Mouse (Mus musculus) right cerebral cortex, postnatal 14 days (tissue): ENCODE measurements around the gene Sgca.

Source experiments
- DNase-seq: peaks from one replicate; pipeline ENCODE4 v3.0.0; 2022

Sgca gene

GRCm38 (mm10) chr11:95001058-95001457, 24.9 kb upstream of the Sgca start:
- peak; percentile 62 for DNase-seq

GRCm38 (mm10) chr11:95000548-95000947, 24.4 kb upstream of the Sgca start:
- DNase-seq = no peak

GRCm38 (mm10) chr11:95000128-95000527, 24.0 kb upstream of the Sgca start:
- no peak for DNase-seq

DNA sequence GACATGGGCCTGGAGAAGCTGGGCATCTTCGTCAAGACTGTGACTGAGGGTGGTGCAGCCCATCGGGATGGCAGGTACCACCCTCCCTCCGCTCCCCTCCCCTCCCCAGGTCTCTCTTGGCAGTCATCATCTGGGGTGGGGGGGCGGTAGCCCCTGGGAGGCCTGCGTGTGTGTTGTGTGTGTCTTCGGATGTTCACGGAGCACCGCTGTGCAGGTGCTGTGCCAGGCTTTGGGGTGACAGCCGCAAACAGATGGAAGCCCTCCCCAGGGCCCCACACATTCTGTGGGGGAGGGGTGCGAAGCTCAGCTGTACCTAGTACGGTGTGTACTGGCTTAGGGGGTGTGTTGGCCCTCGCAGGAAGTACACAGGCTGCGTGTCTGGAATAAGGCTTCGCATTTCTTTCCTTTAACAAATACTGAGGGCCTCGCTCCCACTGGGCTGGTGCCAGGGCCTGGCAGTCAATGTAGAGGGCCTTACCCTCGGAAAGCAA, 22.0 kb upstream of the Sgca start:
- DNase-seq = no peak

- DNase-seq = no peak
These were observed 21.5 kb upstream of the Sgca start for GRCm38 (mm10) chr11:94997596-94997995.

GRCm38 (mm10) chr11:94996984-94997383, 20.9 kb upstream of the Sgca start:
- no peak for DNase-seq

DNA sequence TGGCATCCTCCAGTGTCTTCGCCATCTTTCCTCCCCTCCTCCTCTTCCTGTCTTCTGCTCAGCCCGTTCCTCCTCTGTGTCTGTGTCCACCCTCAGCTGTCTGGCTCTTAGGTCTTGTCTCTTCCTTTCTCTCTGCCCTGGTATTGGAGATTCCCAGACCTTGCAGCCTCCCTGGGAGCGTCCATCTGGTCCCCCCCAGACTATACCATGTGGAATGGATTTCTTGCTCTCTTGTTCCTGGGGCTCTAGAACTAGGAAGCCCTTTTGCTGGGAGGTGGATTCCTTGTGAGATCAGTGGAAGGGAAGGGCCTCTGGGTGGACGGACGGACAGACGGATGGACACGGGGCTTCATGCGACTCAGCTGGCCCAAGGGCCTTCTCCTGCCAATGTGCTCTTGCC, 20.0 kb upstream of the Sgca start:
- DNase-seq = no peak

- no peak for DNase-seq
These were observed 19.0 kb upstream of the Sgca start for GRCm38 (mm10) chr11:94994947-94995772.

DNA sequence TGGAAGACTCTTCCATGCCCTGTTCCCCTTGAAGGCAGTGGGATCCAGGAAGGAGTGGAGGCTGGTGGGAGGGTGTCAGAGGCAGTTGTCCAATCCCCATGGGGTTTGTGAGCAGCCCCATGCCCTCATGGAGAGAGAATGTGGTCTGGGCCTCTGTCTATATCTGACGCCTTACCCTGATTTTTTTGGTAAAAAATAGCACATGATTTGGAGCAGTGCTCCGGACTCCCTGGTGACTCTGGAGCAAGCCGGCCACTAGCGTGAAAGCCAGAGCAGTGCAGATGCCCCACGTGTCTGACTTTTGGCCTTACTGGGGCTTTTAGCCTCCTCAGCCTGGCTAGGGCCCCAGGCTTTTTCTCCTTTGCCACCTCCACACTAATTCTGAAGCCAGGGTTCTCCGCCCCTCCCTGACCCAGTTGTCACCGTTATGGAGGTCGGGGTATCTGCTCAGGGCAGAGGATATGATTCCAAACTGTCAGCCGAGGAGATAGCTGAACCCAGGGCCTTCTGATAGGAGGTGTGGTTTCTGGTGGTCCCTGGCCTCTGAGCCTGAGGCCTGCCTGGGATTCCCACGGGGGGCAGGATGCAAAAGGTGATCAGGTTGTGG, 18.2 kb upstream of the Sgca start:
- DNase-seq = no peak

DNA sequence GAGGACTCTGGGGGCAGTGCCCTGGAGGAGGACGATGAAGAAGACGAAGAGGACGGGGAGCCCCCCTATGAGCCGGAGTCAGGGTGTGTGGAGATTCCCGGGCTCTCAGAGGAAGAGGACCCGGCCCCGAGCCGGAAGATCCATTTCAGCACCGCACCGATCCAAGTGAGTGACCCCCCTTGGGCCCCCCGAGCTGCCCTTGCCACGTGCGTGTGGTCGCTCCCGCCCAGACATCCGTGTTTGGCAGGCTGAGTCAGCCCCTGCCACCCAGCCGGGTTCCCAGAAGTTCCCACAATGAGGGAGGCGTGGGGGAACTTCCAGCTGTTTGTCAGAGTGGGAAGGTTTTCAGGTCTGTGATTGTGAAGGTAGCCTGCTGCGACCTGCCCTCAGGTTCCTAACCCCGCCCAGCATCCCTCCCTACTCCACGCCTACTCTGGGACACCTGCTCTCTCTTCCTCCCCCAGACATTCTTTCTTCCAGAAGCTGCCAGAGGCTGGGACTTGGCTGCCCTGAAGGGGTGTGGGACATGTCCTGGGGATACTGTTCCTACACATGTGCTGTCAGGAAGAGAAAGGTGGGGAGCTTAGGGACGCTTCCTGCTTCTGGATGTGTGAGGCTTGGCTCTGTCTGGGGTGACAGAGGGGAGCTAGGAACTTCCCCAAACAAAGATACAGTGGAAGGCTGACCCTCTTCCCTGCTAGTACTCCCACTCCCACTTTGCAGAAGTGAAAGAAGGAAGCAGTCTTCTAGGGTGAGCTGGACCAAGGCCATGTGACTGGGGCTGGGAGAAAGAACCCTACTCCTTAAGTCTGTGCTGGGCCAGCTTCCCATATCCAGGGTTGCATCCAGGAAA, 16.9 kb upstream of the Sgca start:
- DNase-seq = no peak

GRCm38 (mm10) chr11:94992480-94992753, 16.3 kb upstream of the Sgca start:
- no peak for DNase-seq

DNA sequence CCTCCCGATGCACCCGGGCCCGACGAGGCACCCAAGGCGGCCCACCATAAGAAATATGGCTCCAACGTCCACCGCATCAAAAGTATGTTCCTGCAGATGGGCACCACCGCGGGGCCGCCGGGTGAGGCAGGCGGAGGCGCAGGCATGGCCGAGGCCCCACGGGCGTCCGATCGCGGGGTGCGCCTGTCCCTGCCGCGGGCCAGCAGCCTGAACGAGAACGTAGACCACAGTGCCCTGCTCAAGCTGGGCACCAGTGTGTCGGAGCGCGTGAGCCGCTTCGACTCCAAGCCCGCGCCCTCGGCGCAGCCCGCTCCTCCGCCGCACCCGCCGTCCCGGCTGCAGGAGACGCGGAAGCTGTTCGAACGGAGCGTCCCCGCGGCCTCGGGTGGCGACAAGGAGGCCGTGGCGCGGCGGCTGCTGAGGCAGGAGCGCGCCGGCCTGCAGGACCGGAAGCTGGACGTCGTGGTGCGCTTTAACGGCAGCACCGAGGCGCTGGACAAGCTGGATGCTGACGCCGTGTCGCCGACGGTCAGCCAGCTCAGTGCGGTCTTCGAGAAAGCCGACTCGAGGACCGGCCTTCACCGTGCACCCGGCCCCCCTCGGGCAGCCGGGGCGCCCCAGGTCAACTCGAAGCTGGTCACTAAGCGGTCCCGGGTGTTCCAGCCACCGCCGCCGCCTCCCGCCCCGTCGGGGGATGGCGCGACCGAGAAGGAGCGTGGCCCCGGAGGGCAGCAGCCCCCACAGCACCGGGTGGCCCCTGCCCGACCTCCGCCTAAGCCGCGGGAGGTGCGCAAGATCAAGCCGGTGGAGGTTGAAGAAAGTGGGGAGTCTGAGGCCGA, 15.7 kb upstream of the Sgca start:
- DNase-seq = no peak

DNA sequence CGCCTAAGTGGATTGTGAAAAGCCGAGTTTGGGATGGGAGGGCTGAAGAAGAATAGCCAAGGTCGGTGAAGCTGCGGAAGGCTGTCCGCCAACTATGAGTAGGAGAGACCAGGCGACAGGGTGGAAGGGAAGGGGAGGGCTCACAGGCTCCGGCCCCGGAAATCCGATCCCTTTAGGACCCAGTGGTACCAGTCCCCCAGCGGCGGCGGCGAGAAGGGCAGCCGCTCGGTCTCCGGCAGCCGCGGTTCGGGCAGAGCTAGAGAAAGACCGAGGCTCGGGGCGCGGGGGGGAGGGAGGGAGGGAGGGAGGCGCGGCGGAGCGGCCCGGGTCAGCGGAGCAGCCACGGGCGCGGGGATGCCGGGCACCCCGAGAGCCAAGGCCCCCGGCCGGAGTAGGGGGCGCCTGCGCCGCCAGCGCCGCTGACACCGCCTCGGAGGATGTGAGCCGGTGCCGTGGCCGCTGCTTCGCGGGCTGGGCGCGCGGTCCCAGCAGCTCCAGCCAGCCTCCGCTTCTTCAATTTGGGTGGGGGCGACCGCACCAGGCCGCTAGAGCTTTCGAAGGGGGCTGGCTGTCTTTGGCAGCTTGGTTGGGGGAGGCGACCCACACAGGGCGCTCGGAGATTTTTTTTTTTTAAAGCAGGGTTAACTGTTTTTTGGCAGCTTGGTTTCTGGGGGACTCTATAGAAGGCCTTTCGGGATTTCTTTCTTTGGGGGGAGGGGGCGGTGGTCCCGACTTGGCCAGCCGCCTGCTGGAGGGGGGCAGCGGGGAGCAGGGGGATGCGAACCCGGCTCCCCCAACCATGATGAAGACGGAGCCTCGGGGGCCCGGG, 14.8 kb upstream of the Sgca start, which contains the start of gene Ppp1r9b:
TSS of gene Ppp1r9b (plus strand) at position 287 of the 829 bp plus-strand sequence.
- DNase-seq = peak; percentile 93

- DNase-seq = no peak
These were observed 14.1 kb upstream of the Sgca start for GRCm38 (mm10) chr11:94990102-94990748.

GRCm38 (mm10) chr11:94989562-94990017, 13.5 kb upstream of the Sgca start:
- DNase-seq = peak; percentile 75

DNA sequence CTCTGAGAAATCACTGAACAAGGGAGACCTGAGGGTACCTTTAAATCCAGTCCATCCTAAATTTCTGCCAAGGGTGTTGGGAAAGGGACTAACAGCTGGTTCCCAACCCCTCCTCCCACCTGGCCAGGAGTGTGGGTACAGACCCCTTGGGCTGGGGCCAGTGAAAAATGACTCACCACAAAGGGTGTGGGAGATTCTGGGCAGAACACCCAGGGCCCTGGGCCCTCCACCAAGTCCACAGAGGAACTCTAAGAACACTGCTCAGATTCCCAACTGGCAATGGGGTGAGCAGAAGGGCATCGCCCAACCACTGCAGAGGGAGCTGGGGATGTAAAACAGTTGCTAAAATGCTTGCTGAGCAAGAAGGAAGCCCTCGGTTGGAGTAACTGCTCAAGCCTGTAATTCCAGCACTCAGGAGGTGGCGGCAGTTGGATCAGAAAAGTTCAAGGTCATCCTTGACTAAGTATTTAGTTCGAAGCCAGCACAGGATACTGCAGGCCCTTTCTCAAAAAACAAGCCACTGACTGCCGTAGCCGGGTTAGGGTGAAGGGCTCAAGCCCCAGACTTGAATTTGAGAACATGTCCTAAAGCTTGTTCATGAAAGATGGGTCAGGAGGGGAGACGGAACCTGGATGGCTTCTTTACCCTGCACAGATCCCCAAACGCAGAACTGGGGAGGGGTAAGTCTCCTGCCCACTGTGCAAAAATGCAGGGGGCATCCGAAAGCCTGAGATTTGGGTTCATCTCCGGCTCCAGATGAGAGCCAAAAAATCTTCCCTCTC, 12.8 kb upstream of the Sgca start:
- DNase-seq = no peak

- no peak for DNase-seq
These were observed 11.7 kb upstream of the Sgca start for GRCm38 (mm10) chr11:94987851-94988250.

- DNase-seq = no peak
These were observed 11.2 kb upstream of the Sgca start for GRCm38 (mm10) chr11:94987341-94987740.

DNA sequence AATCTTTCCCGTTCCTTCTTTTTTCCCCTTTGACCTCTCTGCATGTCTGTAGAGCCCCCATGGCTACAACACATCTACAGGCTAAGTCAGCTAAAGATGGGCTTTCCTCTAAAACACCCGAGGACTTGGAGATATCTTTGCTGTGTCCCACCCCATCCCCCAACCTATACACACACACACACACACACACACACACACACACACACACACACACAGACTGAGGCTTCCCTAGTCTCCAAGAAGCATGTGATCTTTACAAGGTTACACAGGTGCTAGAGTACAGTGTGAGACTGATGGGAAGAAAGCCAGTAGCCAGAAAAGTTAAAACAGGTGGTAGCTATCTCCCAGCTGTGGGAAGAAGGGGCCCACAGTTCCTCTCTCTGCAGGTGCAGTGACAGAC, 10.3 kb upstream of the Sgca start:
- DNase-seq = no peak

DNA sequence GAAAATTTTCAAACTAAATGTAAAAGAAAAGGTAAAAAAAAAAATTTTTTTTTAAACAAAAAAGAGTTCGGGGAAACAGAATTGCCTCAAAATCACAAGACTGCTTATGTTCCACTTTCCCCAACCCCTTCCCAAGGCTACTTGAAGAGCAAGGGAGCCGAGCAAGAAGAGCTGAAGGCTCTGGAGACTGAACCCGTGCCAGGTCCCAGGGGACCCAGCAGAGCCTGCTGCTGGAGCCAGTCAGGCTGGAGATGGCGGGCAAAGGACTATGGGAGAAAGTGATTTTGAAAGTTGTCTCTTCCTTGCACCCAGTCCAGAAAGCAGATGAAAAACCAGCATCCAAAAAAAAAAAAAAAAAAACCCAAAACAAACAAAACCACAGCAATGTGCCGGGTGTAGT, 9.7 kb upstream of the Sgca start:
- DNase-seq = no peak
